Mouse (Mus musculus) gastrocnemius, adult 8-10 months (tissue): Measurements from ENCODE around the gene Rara. TPM values are rescaled to one million over a fixed set of nuclear protein-coding genes. Genes with fewer than 3 reads are reported as not detected.

Source experiments
- DNase-seq, 2 experiments: peaks; one replicate each; pipeline ENCODE4 v3.0.0; 2022; ENCODE audit warnings: low spot score in 2 of 2
- total RNA-seq, 4 experiments: library from RNA; stranded (reverse); gene quantifications; 2 replicates each; pipeline ENCODE4 v1.2.4; 2022

The Rara gene
- total RNA-seq, 4 experiments from 2014 or later = 8.3 to 11.7 (median 9.5) TPM

GRCm38 (mm10) chr11:98966499-98967141 is 39.0 kb downstream of the Rara start:
- peak; percentile 91 to 94 for DNase-seq

- no peak for DNase-seq
Observed at GRCm38 (mm10) chr11:98968079-98968478, 40.5 kb downstream of the Rara start.

- no peak for DNase-seq
Observed at GRCm38 (mm10) chr11:98968716-98969495, 41.3 kb downstream of the Rara start.

- DNase-seq = no peak
Observed at GRCm38 (mm10) chr11:98969496-98969927, 41.9 kb downstream of the Rara start.

GRCm38 (mm10) chr11:98970191-98970925 is 42.7 kb downstream of the Rara start:
- DNase-seq = no peak

- DNase-seq = no peak
Observed at GRCm38 (mm10) chr11:98971316-98972031, 43.9 kb downstream of the Rara start.

- DNase-seq = peak; percentile 72 to 79
Observed at GRCm38 (mm10) chr11:98972215-98972614, 44.6 kb downstream of the Rara start.

GRCm38 (mm10) chr11:98972801-98973360 is 45.3 kb downstream of the Rara start:
- no peak for DNase-seq

- no peak for DNase-seq
Observed at GRCm38 (mm10) chr11:98973584-98973983, 46.0 kb downstream of the Rara start.

- DNase-seq = no peak
Observed at GRCm38 (mm10) chr11:98974213-98974612, 46.6 kb downstream of the Rara start.

GRCm38 (mm10) chr11:98974871-98975719 is 47.5 kb downstream of the Rara start:
- DNase-seq = no peak

GRCm38 (mm10) chr11:98978526-98979148 is 51.0 kb downstream of the Rara start:
- no peak for DNase-seq

- DNase-seq = no peak
Observed at GRCm38 (mm10) chr11:98979356-98979755, 51.7 kb downstream of the Rara start.

GRCm38 (mm10) chr11:98981289-98981996 is 53.8 kb downstream of the Rara start:
- DNase-seq = no peak

- no peak for DNase-seq
Observed at GRCm38 (mm10) chr11:98981997-98982772, 54.6 kb downstream of the Rara start.

- no peak for DNase-seq
Observed at GRCm38 (mm10) chr11:98982773-98983133, 55.1 kb downstream of the Rara start, which contains the start of gene Gjd3. Gene Gjd3 (minus strand): TSS chr11:98983016.

- no peak for DNase-seq
Observed at GRCm38 (mm10) chr11:98983551-98983950, 55.9 kb downstream of the Rara start.

- DNase-seq = no peak
Observed at GRCm38 (mm10) chr11:98985542-98985941, 57.9 kb downstream of the Rara start.
